Mouse (Mus musculus) embryonic stem cell, embryonic (primary cell): ENCODE measurements at regions not wholly inside any gene's neighbourhood (a gene's known extent, or its start where the extent isn't known, plus 50 kb on each side); places are given as distances from the start of the nearest gene placed in this dataset.

Experiments
- CTCF ChIA-PET, 4 experiments: fragments of 300-600 bp in 2 of 4; fragments of 350-600 bp in 2 of 4; sonication (Branson Sonifier 250); formaldehyde crosslinking; loops; one replicate each; lab custom pipeline; 2022; ENCODE audit warnings: inconsistent platforms in 2 of 4; lab: Charles Lee
- POLR2A ChIA-PET, 4 experiments: fragments of 300-600 bp in 2 of 4; fragments of 350-600 bp in 2 of 4; sonication (Branson Sonifier 250); formaldehyde crosslinking; loops; one replicate each; lab custom pipeline; 2022; ENCODE audit warnings: antibody characterized with exemption in 4 of 4, inconsistent platforms in 1 of 4; lab: Charles Lee

GRCm38 (mm10) chrX:85481326-85481725 is 92.5 kb upstream of the Tab3 start:
- POLR2A ChIA-PET, result no interaction called here
- CTCF ChIA-PET, result no interaction called here

GRCm38 (mm10) chrX:85496943-85497342 is 76.9 kb upstream of the Tab3 start:
- POLR2A ChIA-PET, result no interaction called here
- CTCF ChIA-PET, result interaction anchor here in 1 of 4 experiments (2.0 kb wide), 1 partner anchor 149 kb away, joined by 8 read pairs; no protein-coding TSS in a partner anchor
